Mouse (Mus musculus): ENCODE results near the gene Col18a1. TPM values are rescaled to one million over a fixed set of nuclear protein-coding genes. Genes with fewer than 3 reads are reported as not detected.

Col18a1 gene
- polyA plus RNA-seq, 1 experiment, result 114 TPM

DNA sequence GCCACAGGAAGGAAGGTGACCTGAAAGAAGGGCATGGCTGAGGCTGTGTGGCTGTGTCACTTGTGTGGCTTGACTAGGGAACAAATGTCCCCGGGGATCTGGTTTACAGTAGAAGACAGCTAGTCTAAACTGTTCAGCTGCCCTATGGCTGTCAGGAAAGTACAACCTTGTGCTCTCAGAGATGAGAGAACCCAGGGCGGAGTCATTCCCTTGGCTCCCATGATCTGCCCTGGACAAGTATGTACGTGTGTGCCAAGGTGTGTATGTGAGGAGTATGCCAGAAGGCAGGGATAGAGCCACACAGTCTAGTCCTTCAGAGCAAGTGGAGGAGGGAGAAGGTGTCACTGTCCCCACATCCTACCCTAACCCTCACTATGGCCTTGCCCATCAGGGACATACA, 44.3 kb upstream of the Col18a1 start:
- H3K4me1 ChIP-seq (ENCODE audit: control insufficient read depth, insufficient read depth, low read length), result peaks cover 35% of the 10 kb centered on the region
- 89% methylated on average over 3 of the region's 3 CpGs for WGBS
- H3K27me3 ChIP-seq (replicated peaks; ENCODE audit: control insufficient read depth, insufficient read depth, low read length), result no peaks in the 10 kb centered on the region
- no peak for DNase-seq
- H3K27ac ChIP-seq (ENCODE audit: insufficient read depth, low read depth, low read length), result peak overlapping the region; percentile 52
- H3K36me3 ChIP-seq (ENCODE audit: control insufficient read depth, insufficient read depth, low read length), result no peaks in the 10 kb centered on the region
- TF ChIP-seq POLR2A (IDR thresholded peaks at IDR 0.05; ENCODE audit: low read depth, low read length) (no peak), CTCF (conservative IDR thresholded peaks at IDR 0.05; ENCODE audit: insufficient read depth, insufficient read length, low read depth, low read length) (no peak)
- no peak overlapping the region for H3K4me3 ChIP-seq (ENCODE audit: insufficient read depth, low read depth, low read length)

DNA sequence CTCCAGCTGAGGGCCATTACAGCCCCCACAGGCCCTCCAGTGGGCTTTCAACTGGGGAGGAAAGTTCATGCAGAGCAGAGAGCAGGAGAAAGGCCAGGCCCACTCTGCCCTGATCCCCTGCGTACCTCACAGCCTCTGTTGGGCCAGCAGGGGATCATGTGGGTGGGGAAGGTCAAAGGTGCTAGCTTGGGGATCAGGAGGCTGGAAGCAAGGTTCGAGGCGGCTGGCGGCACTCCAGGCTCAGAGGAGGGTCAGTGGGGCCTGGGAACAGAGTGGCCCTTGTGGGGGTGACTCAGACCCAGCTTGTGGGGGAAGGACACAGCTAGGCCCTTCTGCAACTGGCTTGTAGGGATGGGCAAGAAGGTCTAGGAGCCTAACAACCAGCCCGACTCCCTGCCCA, 42.9 kb upstream of the Col18a1 start:
- H3K27me3 ChIP-seq (replicated peaks; ENCODE audit: control insufficient read depth, insufficient read depth, low read length), result no peaks in the 10 kb centered on the region
- no peak for TF ChIP-seq CTCF (conservative IDR thresholded peaks at IDR 0.05; ENCODE audit: insufficient read depth, insufficient read length, low read depth, low read length)
- TF ChIP-seq POLR2A (IDR thresholded peaks at IDR 0.05; ENCODE audit: low read depth, low read length), result no peak
- peaks cover 28% of the 10 kb centered on the region for H3K4me1 ChIP-seq (ENCODE audit: control insufficient read depth, insufficient read depth, low read length)
- peak; percentile 63 for DNase-seq
- no peak overlapping the region for H3K4me3 ChIP-seq (ENCODE audit: insufficient read depth, low read depth, low read length)
- H3K36me3 ChIP-seq (ENCODE audit: control insufficient read depth, insufficient read depth, low read length), result no peaks in the 10 kb centered on the region
- no peak overlapping the region for H3K27ac ChIP-seq (ENCODE audit: insufficient read depth, low read depth, low read length)
- 56% methylated on average over 5 of the region's 5 CpGs for WGBS

- TF ChIP-seq POLR2A (IDR thresholded peaks at IDR 0.05; ENCODE audit: low read depth, low read length), result no peak
- TF ChIP-seq CTCF (conservative IDR thresholded peaks at IDR 0.05; ENCODE audit: insufficient read depth, insufficient read length, low read depth, low read length), result no peak
- Histone ChIP-seq H3K27ac (ENCODE audit: insufficient read depth, low read depth, low read length) (peak overlapping the region; percentile 76), H3K27me3 (replicated peaks; ENCODE audit: control insufficient read depth, insufficient read depth, low read length) (no peaks in the 10 kb centered on the region), H3K4me3 (ENCODE audit: insufficient read depth, low read depth, low read length) (no peak overlapping the region), H3K4me1 (ENCODE audit: control insufficient read depth, insufficient read depth, low read length) (peaks cover 18% of the 10 kb centered on the region), H3K36me3 (ENCODE audit: control insufficient read depth, insufficient read depth, low read length) (no peaks in the 10 kb centered on the region)
- 26% methylated on average over 3 of the region's 3 CpGs for WGBS
- peak; percentile 87 for DNase-seq
These were observed 40.3 kb upstream of the Col18a1 start for GRCm38 (mm10) chr10:77206565-77207079.

- no peak for TF ChIP-seq POLR2A (IDR thresholded peaks at IDR 0.05; ENCODE audit: low read depth, low read length)
- no peak for TF ChIP-seq CTCF (conservative IDR thresholded peaks at IDR 0.05; ENCODE audit: insufficient read depth, insufficient read length, low read depth, low read length)
- no peak for DNase-seq
- no peak overlapping the region for H3K4me3 ChIP-seq (ENCODE audit: insufficient read depth, low read depth, low read length)
- WGBS, result 88% methylated on average over 2 of the region's 2 CpGs
- H3K27me3 ChIP-seq (replicated peaks; ENCODE audit: control insufficient read depth, insufficient read depth, low read length), result no peaks in the 10 kb centered on the region
- no peaks in the 10 kb centered on the region for H3K36me3 ChIP-seq (ENCODE audit: control insufficient read depth, insufficient read depth, low read length)
- peaks cover 14% of the 10 kb centered on the region for H3K4me1 ChIP-seq (ENCODE audit: control insufficient read depth, insufficient read depth, low read length)
- peak overlapping the region; percentile 69 for H3K27ac ChIP-seq (ENCODE audit: insufficient read depth, low read depth, low read length)
These were observed 39.8 kb upstream of the Col18a1 start for GRCm38 (mm10) chr10:77206134-77206533.

GRCm38 (mm10) chr10:77203960-77204359, 37.6 kb upstream of the Col18a1 start:
- H3K4me3 ChIP-seq (ENCODE audit: insufficient read depth, low read depth, low read length), result no peak overlapping the region
- WGBS, result 84% methylated on average over 4 of the region's 4 CpGs
- H3K27ac ChIP-seq (ENCODE audit: insufficient read depth, low read depth, low read length), result no peak overlapping the region
- no peaks in the 10 kb centered on the region for H3K27me3 ChIP-seq (replicated peaks; ENCODE audit: control insufficient read depth, insufficient read depth, low read length)
- no peak for TF ChIP-seq POLR2A (IDR thresholded peaks at IDR 0.05; ENCODE audit: low read depth, low read length)
- TF ChIP-seq CTCF (conservative IDR thresholded peaks at IDR 0.05; ENCODE audit: insufficient read depth, insufficient read length, low read depth, low read length), result no peak
- DNase-seq, result no peak
- H3K4me1 ChIP-seq (ENCODE audit: control insufficient read depth, insufficient read depth, low read length), result no peaks in the 10 kb centered on the region
- no peaks in the 10 kb centered on the region for H3K36me3 ChIP-seq (ENCODE audit: control insufficient read depth, insufficient read depth, low read length)

DNA sequence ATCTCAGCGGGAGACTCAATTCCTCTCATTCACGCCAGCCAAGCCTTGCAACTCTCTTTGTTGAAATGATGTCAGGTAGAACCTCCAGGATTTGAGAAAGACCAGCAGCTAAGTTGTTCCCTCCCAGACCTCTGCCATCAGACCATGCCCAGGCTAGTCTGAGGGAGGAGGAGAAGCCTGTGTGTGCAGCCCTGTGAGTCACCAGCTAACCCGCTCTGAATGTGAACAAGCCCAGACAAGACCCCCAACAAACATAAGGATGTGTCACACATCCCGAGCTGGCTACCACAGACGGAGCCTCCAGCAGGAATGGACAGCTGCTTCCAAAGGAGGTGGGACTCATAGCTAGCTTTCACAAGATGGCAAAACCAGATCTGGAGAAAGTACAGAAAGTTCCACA, 35.6 kb upstream of the Col18a1 start:
- no peaks in the 10 kb centered on the region for H3K27me3 ChIP-seq (replicated peaks; ENCODE audit: control insufficient read depth, insufficient read depth, low read length)
- no peaks in the 10 kb centered on the region for H3K36me3 ChIP-seq (ENCODE audit: control insufficient read depth, insufficient read depth, low read length)
- H3K4me3 ChIP-seq (ENCODE audit: insufficient read depth, low read depth, low read length), result no peak overlapping the region
- WGBS, result 92% methylated on average over 5 of the region's 5 CpGs
- DNase-seq, result no peak
- H3K27ac ChIP-seq (ENCODE audit: insufficient read depth, low read depth, low read length), result no peak overlapping the region
- no peaks in the 10 kb centered on the region for H3K4me1 ChIP-seq (ENCODE audit: control insufficient read depth, insufficient read depth, low read length)
- TF ChIP-seq CTCF (conservative IDR thresholded peaks at IDR 0.05; ENCODE audit: insufficient read depth, insufficient read length, low read depth, low read length) (no peak), POLR2A (IDR thresholded peaks at IDR 0.05; ENCODE audit: low read depth, low read length) (no peak)

DNA sequence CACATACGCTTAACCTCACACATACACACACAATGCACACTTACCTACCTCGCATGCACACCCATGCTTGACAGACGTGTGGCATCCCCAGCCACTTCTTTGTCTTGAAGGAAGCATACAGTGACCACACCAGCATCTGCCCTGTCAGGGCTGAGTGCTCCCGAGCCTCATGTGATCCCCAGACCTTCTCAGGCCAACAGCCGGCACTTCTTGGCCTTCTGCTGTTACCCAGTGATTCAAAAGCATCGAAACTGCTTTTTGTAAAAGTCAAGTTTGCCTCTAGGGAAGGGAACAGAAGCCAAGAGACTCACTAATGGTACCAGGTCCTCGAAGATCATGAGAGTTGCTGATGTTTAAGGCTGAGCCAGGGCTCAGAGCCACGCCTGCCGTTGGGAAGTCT, 33.9 kb upstream of the Col18a1 start:
- Histone ChIP-seq H3K4me1 (ENCODE audit: control insufficient read depth, insufficient read depth, low read length) (no peaks in the 10 kb centered on the region), H3K4me3 (ENCODE audit: insufficient read depth, low read depth, low read length) (no peak overlapping the region), H3K27ac (ENCODE audit: insufficient read depth, low read depth, low read length) (no peak overlapping the region), H3K27me3 (replicated peaks; ENCODE audit: control insufficient read depth, insufficient read depth, low read length) (no peaks in the 10 kb centered on the region), H3K36me3 (ENCODE audit: control insufficient read depth, insufficient read depth, low read length) (no peaks in the 10 kb centered on the region)
- no peak for DNase-seq
- TF ChIP-seq POLR2A (IDR thresholded peaks at IDR 0.05; ENCODE audit: low read depth, low read length), result no peak
- no peak for TF ChIP-seq CTCF (conservative IDR thresholded peaks at IDR 0.05; ENCODE audit: insufficient read depth, insufficient read length, low read depth, low read length)
- WGBS, result 78% methylated on average over 9 of the region's 9 CpGs
